ENCODE assay signal across 22 mouse cellular contexts in the genomic region with DNA sequence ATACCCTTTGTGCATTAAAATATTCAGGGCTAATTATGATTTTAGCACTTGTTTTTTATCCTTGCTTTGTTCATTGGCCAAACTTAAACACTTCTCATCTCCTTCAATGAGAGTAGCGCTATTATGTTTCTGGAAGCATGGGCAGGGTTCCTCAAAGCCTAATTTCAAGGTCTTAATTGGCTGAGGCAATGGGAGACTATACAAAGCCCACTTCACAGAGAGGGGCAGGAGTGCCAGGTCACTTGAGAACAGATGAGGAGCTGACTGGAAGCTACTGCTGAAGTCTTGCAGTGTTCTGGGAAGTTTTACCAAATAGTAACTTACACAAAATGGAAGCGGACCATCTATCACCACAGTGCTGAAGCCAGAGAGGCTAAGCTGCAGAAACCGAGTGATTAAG.
DNase-seq lines count a peak whose midpoint lies in the region; ATAC-seq lines count a peak whose summit lies in the region.
"Had no signal": no experiment of that assay in that cellular context is flagged by ENCODE, and none has a peak within 500 bp of the region (broad histone marks: within the 10 kb centered on the region; RNA-seq: fewer than 3 reads in every experiment).

No protein-coding gene starts in this region.

- no peak overlapping the region for H3K4me3 ChIP-seq in midbrain, embryonic 12.5 days
- no peak overlapping the region for H3K4me3 ChIP-seq in midbrain, embryonic 14.5 days (replicated peaks; ENCODE audit: low read depth, low read length)
- no peak overlapping the region for H3K4me3 ChIP-seq in forebrain, embryonic 16.5 days (replicated peaks; ENCODE audit: low read length)
- H3K4me3 ChIP-seq: gastrocnemius, adult 2 months; limb, embryonic 12.5 days; liver, embryonic 12.5 days; midbrain, embryonic 13.5 days had no signal

- peak; percentile 60; the same call in 1 of the 2 replicates for ATAC-seq in midbrain, embryonic 12.5 days (ENCODE audit: low FRiP score, low read depth)
- no peak for ATAC-seq in midbrain, embryonic 14.5 days (ENCODE audit: low FRiP score, low TSS enrichment)
- ATAC-seq in forebrain, embryonic 16.5 days, result peak; percentile 93
- ATAC-seq: liver, embryonic 12.5 days; midbrain, embryonic 13.5 days had no signal

- no peaks in the 10 kb centered on the region for H3K36me3 ChIP-seq in midbrain, embryonic 12.5 days
- no peaks in the 10 kb centered on the region for H3K36me3 ChIP-seq in midbrain, embryonic 14.5 days (ENCODE audit: control insufficient read depth, insufficient read depth, low read length)
- H3K36me3 ChIP-seq in forebrain, embryonic 16.5 days (ENCODE audit: control insufficient read depth, insufficient read depth), result no peaks in the 10 kb centered on the region
- H3K36me3 ChIP-seq: limb, embryonic 12.5 days; liver, embryonic 12.5 days; midbrain, embryonic 13.5 days had no signal

- peaks cover 5% of the 10 kb centered on the region; the same call in 1 of the 2 replicates for H3K4me1 ChIP-seq in midbrain, embryonic 12.5 days
- H3K4me1 ChIP-seq in midbrain, embryonic 14.5 days (ENCODE audit: control insufficient read depth, insufficient read depth, low read length), result no peaks in the 10 kb centered on the region
- 0 out of 2 replicates have a peak, but pooled peaks cover 4% of the 10 kb centered on the region for H3K4me1 ChIP-seq in forebrain, embryonic 16.5 days (replicated peaks; ENCODE audit: control insufficient read depth, insufficient read depth, low read length)
- H3K4me1 ChIP-seq: limb, embryonic 12.5 days; midbrain, embryonic 13.5 days had no signal

- H3K9ac ChIP-seq in midbrain, embryonic 12.5 days (replicated peaks), result no peak overlapping the region
- H3K9ac ChIP-seq in midbrain, embryonic 14.5 days (replicated peaks; ENCODE audit: low read length), result no peak overlapping the region
- no peak overlapping the region for H3K9ac ChIP-seq in forebrain, embryonic 16.5 days (replicated peaks; ENCODE audit: low read depth, low read length)
- H3K9ac ChIP-seq: limb, embryonic 12.5 days; liver, embryonic 12.5 days; midbrain, embryonic 13.5 days had no signal

- 80% methylated on average over 3 of the region's 3 CpGs for WGBS in midbrain, embryonic 12.5 days
- 89% methylated on average over 3 of the region's 3 CpGs for WGBS in midbrain, embryonic 14.5 days
- WGBS in forebrain, embryonic 16.5 days, result 23% methylated on average over 3 of the region's 3 CpGs

- no peaks in the 10 kb centered on the region for H3K27me3 ChIP-seq in midbrain, embryonic 12.5 days
- no peaks in the 10 kb centered on the region for H3K27me3 ChIP-seq in midbrain, embryonic 14.5 days (ENCODE audit: control insufficient read depth, insufficient read depth, low read length)
- H3K27me3 ChIP-seq in forebrain, embryonic 16.5 days (replicated peaks; ENCODE audit: control insufficient read depth, insufficient read depth, low read length), result no peaks in the 10 kb centered on the region
- H3K27me3 ChIP-seq: limb, embryonic 12.5 days; liver, embryonic 12.5 days; midbrain, embryonic 13.5 days had no signal

- DNase-seq in frontal cortex, adult 2 months (ENCODE audit: extremely low spot score in 1 of 2, low spot score in 1 of 2), result peak; percentile 8 to 27
- no peak for DNase-seq in frontal cortex, postnatal 25 days (ENCODE audit: low spot score in 2 of 2)
- no peak for DNase-seq in midbrain, embryonic 14.5 days
- DNase-seq in retina, embryonic 14.5 days (ENCODE audit: low spot score), result peak; percentile 18
- DNase-seq in lung, postnatal 14 days, result no peak
- no peak for DNase-seq in urinary bladder, postnatal 25 days (ENCODE audit: low spot score)
- DNase-seq: adrenal gland, postnatal 10 days; cerebellum, adult 2 months; cerebellum, postnatal 36 days; embryo, embryonic 11 days; gastrocnemius, adult 2 months; kidney, adult 18-20 months; lung, adult 18-20 months; lung, postnatal 10 days; right cerebral cortex, postnatal 4 days; thymus, postnatal 25 days had no signal

- no peak overlapping the region for H3K27ac ChIP-seq in midbrain, embryonic 12.5 days (replicated peaks)
- no peak overlapping the region for H3K27ac ChIP-seq in midbrain, embryonic 14.5 days (replicated peaks; ENCODE audit: low read depth, low read length)
- no peak overlapping the region for H3K27ac ChIP-seq in forebrain, embryonic 16.5 days (ENCODE audit: low read length)
- H3K27ac ChIP-seq: gastrocnemius, adult 2 months; kidney, postnatal 0 days; limb, embryonic 12.5 days; liver, embryonic 12.5 days; midbrain, embryonic 13.5 days had no signal

- no peak overlapping the region for H3K4me2 ChIP-seq in midbrain, embryonic 12.5 days (replicated peaks)
- no peak overlapping the region for H3K4me2 ChIP-seq in midbrain, embryonic 14.5 days (ENCODE audit: low read length)
- H3K4me2 ChIP-seq in forebrain, embryonic 16.5 days (ENCODE audit: low read length), result no peak overlapping the region
- H3K4me2 ChIP-seq: limb, embryonic 12.5 days; liver, embryonic 12.5 days; midbrain, embryonic 13.5 days had no signal

- no peaks in the 10 kb centered on the region for H3K9me3 ChIP-seq in midbrain, embryonic 12.5 days
- no peaks in the 10 kb centered on the region for H3K9me3 ChIP-seq in midbrain, embryonic 14.5 days (ENCODE audit: control insufficient read depth, low read length)
- H3K9me3 ChIP-seq in forebrain, embryonic 16.5 days (ENCODE audit: control insufficient read depth, low read length), result no peaks in the 10 kb centered on the region
- H3K9me3 ChIP-seq: liver, embryonic 12.5 days; midbrain, embryonic 13.5 days had no signal

Comparison
In these comparisons a context has a peak if more than half of its experiments do, and no peak if none do; other contexts are left out.
1. DNase-seq: peak in frontal cortex, adult 2 months (2 of 2) and retina, embryonic 14.5 days (single experiment); none in frontal cortex, postnatal 25 days (0 of 2), midbrain, embryonic 14.5 days (single experiment), lung, postnatal 14 days (single experiment) and urinary bladder, postnatal 25 days (single experiment).